Mouse (Mus musculus): ENCODE measurements around the gene Man2b2. TPM values are rescaled to one million over a fixed set of nuclear protein-coding genes. Genes with fewer than 3 reads are reported as not detected.

Man2b2 gene
- polyA plus RNA-seq (2017; shearing (Covaris generic)), result 17.0 TPM

DNA sequence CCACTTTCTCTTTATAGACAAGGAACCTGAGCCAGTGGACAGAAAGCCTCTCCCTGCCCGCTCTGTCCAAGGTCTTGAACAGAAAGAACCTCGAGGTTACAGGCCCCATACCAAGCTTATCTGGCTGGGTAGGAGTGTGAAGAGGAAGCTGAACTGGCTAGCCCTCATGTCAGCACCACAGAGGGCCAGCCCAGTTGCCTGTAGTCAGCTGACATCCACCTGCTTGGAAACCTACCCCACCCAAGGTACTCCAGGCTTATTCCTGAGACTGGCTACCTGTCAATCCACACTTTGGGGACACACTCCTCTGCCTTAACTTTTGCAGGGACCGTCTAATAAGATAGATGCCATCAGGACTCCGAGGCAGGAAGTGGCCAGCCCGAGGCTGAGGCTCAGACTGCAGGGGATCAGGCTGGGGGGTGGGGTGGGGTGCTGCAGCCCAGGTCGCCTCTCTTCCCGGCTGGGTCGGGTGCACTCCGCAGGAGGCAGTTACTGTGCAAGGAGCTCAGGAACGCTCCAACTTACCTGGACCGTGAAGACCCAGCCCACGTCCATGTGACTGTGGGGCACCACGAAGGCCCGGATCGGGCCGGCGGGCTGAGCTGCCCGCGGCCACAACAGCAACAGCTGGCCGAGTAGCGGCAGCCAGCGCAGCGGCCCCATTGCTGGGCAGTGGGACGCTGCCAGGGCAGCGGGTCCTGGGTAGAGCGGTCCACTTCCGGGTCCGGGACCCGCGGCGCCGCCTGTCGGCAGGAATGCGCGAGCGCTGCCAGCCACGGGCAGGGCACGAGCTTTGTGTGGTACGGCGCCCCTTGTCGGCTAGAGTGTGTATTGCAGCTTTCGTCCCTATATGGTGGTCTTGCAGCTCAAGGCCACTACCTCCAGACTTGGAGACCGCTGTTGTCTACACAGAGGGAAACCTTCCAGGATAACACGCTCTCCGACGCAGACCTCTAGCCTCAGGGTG lies at the start of gene Man2b2:
Gene Man2b2 (minus strand): TSS at position 741 of the 967 bp plus-strand sequence.

DNA sequence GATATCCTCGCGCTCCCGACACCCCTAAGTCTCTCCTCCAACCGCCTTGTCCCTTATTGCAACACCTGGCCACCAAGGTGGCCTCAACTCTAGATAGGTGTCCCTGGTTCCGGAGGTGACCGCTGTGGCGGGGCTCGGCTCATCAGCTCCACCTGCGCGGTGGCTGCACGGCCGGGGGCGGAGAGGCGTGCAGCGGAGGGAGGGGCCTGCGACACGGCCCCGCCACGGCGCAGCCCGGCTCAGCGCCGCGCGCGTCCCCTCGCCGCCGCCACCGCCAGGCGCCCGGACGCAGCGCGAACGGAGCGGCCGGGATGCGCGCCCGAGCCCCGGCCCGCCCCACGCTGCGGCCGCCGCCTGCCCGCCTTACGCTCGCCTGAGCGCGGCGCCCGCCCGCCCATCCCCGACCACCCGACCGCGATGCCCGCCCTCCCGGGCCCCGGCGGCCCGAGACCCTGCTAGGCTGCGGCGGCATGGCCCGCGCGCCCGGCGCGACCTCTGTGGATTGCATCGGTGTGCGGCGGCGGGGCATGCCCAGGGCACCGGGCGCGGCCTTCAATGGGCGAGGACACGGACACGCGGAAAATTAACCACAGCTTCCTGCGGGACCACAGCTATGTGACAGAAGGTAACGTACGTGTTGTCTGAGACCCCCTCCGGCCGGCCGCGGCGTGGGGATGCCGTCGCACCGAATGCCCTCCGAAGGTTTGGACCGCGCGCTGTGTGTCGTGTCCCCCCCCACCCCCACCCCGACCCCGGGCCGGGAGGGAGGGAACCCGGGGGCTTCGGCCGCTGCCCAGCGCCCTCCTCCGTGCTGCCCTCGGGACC lies 38.0 kb upstream of the Man2b2 start, which contains the start of gene Ppp2r2c:
Gene Ppp2r2c (plus strand): TSS at position 248 of the 825 bp plus-strand sequence.

DNA sequence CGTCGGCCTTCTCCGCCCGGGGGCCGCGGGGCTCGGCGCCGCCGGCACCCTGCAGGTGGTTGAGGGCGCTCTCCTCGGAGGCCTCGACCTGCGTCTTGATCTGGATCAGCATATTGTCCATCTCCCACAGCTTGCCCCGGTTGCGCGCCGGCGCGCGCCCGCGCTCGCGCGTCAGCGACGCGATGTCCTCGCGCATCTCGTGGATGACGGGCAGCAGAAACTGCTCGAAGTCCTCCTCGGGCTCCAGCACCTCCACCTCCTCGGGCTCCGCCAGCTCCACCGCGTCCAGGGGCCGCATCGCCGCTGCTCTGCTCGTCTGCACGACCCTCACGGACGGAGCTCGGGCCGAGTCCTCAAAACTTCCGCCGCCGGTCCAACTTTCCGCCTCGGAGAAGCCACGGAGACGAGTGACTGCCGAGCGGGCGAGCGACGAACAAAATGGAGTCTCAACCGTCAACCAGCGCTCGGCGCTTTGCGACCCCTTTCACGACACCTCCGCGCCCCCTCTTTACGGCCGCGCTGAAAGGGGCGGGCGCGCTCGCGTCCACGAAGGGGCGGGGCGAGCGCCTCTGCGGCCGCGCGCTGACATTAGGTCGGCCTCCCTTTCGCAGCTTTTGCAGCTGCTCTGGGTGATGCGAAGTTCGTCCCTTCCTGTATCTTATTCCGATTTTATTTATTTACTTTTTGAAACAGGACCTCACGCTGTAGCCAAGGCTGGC lies 34.0 kb downstream of the Man2b2 start, which contains the start of gene Mrfap1:
Gene Mrfap1 (minus strand): TSS at position 477 of the 719 bp plus-strand sequence.

Other genes with a start within 250 kb of the Man2b2 start
- 117 TPM for gene Tbc1d14, start 237.4 kb downstream of the Man2b2 start, polyA plus RNA-seq (2017; shearing (Covaris generic))
- gene D5Ertd579e, start 134.6 kb downstream of the Man2b2 start, polyA plus RNA-seq (2017; shearing (Covaris generic)), result 33.5 TPM
- 3.3 TPM for gene Bloc1s4, start 82.0 kb downstream of the Man2b2 start, polyA plus RNA-seq (2017; shearing (Covaris generic))
- 153 TPM for gene Mrfap1, start 33.9 kb downstream of the Man2b2 start, polyA plus RNA-seq (2017; shearing (Covaris generic))
- gene Ppp2r2c, start 37.9 kb upstream of the Man2b2 start, polyA plus RNA-seq (2017; shearing (Covaris generic)), result not detected
- gene Wfs1, start 158.6 kb upstream of the Man2b2 start, polyA plus RNA-seq (2017; shearing (Covaris generic)), result 3.6 TPM